Mouse (Mus musculus): Measurements from ENCODE around the gene Lbx2. TPM values are rescaled to one million over a fixed set of nuclear protein-coding genes. Genes with fewer than 3 reads are reported as not detected.
A peak's percentile ranks its signal among the peaks of the same experiment; 100 is the strongest.

Lbx2 gene
- total RNA-seq, 2 experiments from 2014 or later = 0.38 to 1.1 TPM

GRCm38 (mm10) chr6:83107566-83108400, 21.6 kb downstream of the Lbx2 start:
- intact Hi-C loops (cut with DNase I) = no loop called here
- DNase-seq = peak; percentile 76 to 85

- DNase-seq = peak; percentile 81 to 89
- intact Hi-C loops (cut with DNase I) = no loop called here
Observed at GRCm38 (mm10) chr6:83108762-83109668, 22.8 kb downstream of the Lbx2 start, which contains the start of gene Mrpl53. Mrpl53 (plus strand) TSS chr6:83109040.

- intact Hi-C loops (cut with DNase I) = no loop called here
- DNase-seq = no peak
Observed at GRCm38 (mm10) chr6:83111510-83112136, 25.5 kb downstream of the Lbx2 start.

- intact Hi-C loops (cut with DNase I) = loop anchor here (5.0 kb wide), 1 partner anchor 152 kb away; no protein-coding TSS in a partner anchor
Observed at GRCm38 (mm10) chr6:83115011-83115671, 29.0 kb downstream of the Lbx2 start, which contains the start of gene Mogs. Mogs (plus strand) TSS chr6:83115496.

GRCm38 (mm10) chr6:83115682-83116372, 29.7 kb downstream of the Lbx2 start:
- DNase-seq = no peak
- intact Hi-C loops (cut with DNase I) = loop anchor here (2.0 to 5.0 kb wide), 2 partner anchors 45 to 151 kb away; no protein-coding TSS in a partner anchor

More at GRCm38 (mm10) chr6:83115011-83115671, 29.0 kb downstream of the Lbx2 start, which contains the start of gene Mogs:
- DNase-seq = peak; percentile 97

- intact Hi-C loops (cut with DNase I) = loop anchor here (2.0 to 5.0 kb wide), 2 partner anchors 44 to 151 kb away; no protein-coding TSS in a partner anchor
- DNase-seq = no peak
Observed at GRCm38 (mm10) chr6:83116373-83117164, 30.4 kb downstream of the Lbx2 start.

DNA sequence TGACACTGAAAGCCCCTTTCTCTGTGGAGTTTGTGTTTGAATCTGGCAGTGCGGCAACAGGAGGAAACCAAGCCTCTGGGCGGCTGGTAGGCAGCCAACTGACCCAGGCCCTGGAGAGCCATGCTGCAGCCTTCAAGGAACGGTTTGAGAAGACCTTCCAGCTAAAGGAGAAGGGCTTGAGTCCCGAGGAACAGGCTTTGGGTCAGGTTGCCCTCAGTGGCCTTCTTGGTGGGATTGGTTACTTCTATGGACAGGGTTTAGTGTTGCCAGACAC, 30.9 kb downstream of the Lbx2 start:
- DNase-seq = no peak
- intact Hi-C loops (cut with DNase I) = loop anchor here (2.0 to 5.0 kb wide), 2 partner anchors 44 to 150 kb away; no protein-coding TSS in a partner anchor

DNA sequence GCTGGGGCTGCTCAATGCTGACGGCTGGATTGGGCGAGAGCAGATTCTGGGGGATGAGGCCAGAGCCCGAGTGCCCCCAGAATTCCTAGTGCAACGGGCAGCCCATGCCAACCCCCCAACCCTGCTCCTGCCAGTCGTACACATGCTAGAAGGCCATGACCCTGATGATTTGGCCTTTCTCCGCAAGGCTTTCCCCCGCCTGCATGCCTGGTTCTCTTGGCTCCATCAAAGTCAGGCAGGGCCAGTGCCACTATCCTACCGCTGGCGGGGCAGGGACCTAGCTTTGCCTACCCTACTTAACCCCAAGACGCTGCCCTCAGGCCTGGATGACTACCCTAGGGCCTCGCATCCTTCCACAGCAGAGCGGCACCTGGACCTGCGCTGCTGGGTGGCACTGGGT, 31.4 kb downstream of the Lbx2 start:
- DNase-seq = no peak
- intact Hi-C loops (cut with DNase I) = loop anchor here (2.0 to 5.0 kb wide), 2 partner anchors 43 to 150 kb away; no protein-coding TSS in a partner anchor

DNA sequence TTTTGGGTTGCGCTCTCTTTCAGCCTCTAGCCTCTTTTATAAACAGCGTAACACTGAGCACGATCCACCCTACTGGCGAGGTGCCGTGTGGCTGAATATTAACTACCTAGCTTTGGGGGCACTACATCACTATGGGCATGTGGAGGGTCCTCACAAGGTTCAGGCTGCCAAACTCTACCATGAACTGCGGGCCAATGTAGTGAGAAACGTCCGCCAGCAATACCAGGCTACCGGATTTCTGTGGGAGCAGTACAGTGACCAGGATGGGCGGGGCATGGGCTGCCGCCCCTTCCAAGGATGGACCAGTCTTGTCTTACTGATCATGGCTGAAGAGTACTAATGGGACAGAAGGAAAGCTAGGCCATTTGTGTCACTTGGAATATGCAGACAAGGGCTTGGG, 32.2 kb downstream of the Lbx2 start:
- no peak for DNase-seq
- intact Hi-C loops (cut with DNase I) = loop anchor here (5.0 kb wide), 1 partner anchor 149 kb away; no protein-coding TSS in a partner anchor

GRCm38 (mm10) chr6:83118825-83119733, 32.9 kb downstream of the Lbx2 start:
- intact Hi-C loops (cut with DNase I) = loop anchor here (5.0 kb wide), 1 partner anchor 148 kb away; no protein-coding TSS in a partner anchor
- DNase-seq = no peak

DNA sequence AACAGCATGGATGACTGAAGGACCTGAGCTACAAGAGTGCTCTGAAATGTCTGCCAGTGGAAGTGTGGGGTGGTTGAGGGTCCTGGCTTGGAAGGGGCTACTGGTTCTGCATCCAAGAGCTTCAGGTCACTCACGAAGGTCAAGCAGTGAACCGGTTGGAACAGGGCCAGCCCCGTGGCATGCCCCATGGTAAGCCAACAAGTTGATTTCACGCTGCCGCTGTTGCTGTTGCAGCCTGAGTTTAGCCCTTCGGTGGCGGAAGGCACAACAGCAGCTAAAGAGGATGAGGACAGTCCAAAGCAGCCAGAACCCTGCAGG, 33.5 kb downstream of the Lbx2 start:
- DNase-seq = no peak

DNA sequence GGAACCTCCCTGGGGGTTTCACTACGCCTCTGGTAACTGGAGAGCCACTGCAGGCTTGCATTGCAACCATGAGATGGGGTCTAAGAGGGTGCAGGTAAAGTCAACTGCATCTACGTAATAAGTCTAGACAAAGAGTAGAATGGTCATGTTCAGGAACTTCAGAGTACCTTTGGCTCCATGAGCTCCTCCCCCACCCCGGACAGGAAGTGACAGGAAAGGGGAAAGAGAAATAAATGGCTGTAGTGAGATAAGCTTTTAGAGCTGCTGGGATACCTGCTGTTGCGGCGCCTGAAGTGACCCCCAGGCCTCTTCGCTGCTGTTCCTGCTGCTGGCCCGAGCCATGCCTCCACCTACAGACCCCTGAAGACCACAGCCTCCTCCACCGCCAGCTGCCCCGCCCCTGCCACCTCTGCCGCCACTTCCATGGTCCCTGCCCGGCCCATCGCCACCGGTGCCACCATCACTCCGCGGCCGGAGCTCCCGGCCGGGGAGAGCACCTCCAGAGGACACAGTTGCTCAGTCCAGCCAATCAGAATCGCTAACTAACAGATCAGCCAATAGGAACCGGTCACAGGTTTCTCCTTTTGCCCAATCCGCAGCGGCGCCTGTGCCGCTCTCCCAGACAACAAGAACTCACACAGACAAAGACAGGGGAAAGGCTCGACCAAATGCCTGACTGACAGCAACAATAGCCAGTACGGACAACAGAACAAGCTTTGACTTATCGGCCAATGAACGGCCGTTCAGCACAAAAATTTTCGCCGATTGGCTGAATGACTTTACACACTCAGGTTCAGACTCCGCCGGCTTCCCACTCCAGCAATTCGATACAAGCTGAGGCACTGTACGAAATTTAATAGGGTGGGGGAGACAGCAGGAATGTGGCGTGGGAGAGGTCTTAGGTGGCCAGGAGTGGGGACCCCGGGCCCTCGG, 35.0 kb downstream of the Lbx2 start, which contains the start of gene Wbp1:
TSS of gene Wbp1 (minus strand) at position 630 of the 933 bp plus-strand sequence.
- intact Hi-C loops (cut with DNase I) = no loop called here
- peak; percentile 91 to 92 for DNase-seq

More for the DNA sequence above, 33.5 kb downstream of the Lbx2 start:
- intact Hi-C loops (cut with DNase I) = loop anchor here (5.0 kb wide), 1 partner anchor 148 kb away; no protein-coding TSS in a partner anchor

- DNase-seq = no peak
- intact Hi-C loops (cut with DNase I) = no loop called here
Observed at GRCm38 (mm10) chr6:83121863-83122710, 35.9 kb downstream of the Lbx2 start.

DNA sequence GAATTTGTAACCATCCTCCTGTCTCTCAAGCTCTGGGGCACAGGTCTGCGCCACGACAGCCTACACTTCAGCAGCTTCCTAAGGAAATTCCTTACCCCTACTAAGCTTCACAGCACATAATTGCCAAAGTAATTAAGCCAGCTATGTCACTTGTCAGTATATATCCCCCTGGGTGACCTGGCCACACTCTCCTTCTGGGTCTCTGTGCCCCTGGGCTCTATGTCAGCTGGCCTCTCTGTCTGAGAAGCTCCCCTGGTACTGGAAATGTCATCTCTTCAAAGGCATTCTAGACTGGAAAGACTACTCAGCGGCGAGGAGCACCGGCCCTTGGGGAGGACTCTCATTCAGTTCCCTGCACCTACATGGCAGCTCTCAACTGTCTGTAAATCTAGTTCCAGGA, 36.8 kb downstream of the Lbx2 start:
- DNase-seq = no peak
- intact Hi-C loops (cut with DNase I) = no loop called here

GRCm38 (mm10) chr6:83124851-83125312, 38.7 kb downstream of the Lbx2 start:
- intact Hi-C loops (cut with DNase I) = no loop called here
- DNase-seq = peak; percentile 89 to 95
